Mouse (Mus musculus) hindbrain, embryonic 10.5 days (tissue): ENCODE data around the gene Dnase1. TPM values are rescaled to one million over a fixed set of nuclear protein-coding genes. Genes with fewer than 3 reads are reported as not detected.
A peak's percentile ranks its signal among the peaks of the same experiment; 100 is the strongest.
"Not testable (repeated sequence)": the region's sequence is repeated elsewhere in the genome, so short reads cannot be mapped to it uniquely, and the experiment has no call there.

Experiments
- DNase-seq: peaks from one replicate; pipeline ENCODE4 v3.0.0-alpha.2; 2017; ENCODE audit warnings: low spot score
- H3K27ac ChIP-seq: fragments of 300-500 bp; sonication (generic); 2 replicates; pipeline ENCODE4 v1.5.1; 2016; ENCODE audit warnings: mild to moderate bottlenecking, moderate library complexity
- H3K27me3 ChIP-seq: fragments of 300-500 bp; sonication (generic); 2 replicates; pipeline ENCODE4 v1.6.1; 2016; ENCODE audit warnings: mild to moderate bottlenecking; ENCODE audit not compliant: poor library complexity, insufficient read depth, severe bottlenecking
- H3K36me3 ChIP-seq: fragments of 300-500 bp; sonication (generic); 2 replicates; pipeline ENCODE4 v1.6.1; 2016; ENCODE audit warnings: mild to moderate bottlenecking, moderate library complexity
- H3K4me1 ChIP-seq: fragments of 300-500 bp; sonication (generic); replicated peaks from 2 replicates; pipeline ENCODE4 v1.6.1; 2016; ENCODE audit warnings: mild to moderate bottlenecking
- H3K4me3 ChIP-seq: fragments of 300-500 bp; sonication (generic); 2 replicates; pipeline ENCODE4 v1.5.1; 2016; ENCODE audit warnings: mild to moderate bottlenecking, moderate library complexity
- H3K9me3 ChIP-seq: fragments of 300-500 bp; sonication (generic); 2 replicates; pipeline ENCODE4 v1.6.1; 2016; ENCODE audit warnings: mild to moderate bottlenecking, moderate library complexity
- WGBS: fragments of 180-500 bp; shearing (Covaris S2); methylation state at CpG from one replicate; pipeline ENCODE4 v1.1.7; 2016; 5-methylcytosine and 5-hydroxymethylcytosine counted together
- polyA plus RNA-seq: library from polyadenylated mRNA; unstranded; fragments of >200 nt; fragmentation: Nextera tagmentation; extraction: Ambion mirVana; gene quantifications from 2 replicates; pipeline ENCODE4 v1.2.1, GENCODE M21; 2016

Dnase1 gene
- polyA plus RNA-seq, result 5.9 and 7.6 TPM in 2 replicates

DNA sequence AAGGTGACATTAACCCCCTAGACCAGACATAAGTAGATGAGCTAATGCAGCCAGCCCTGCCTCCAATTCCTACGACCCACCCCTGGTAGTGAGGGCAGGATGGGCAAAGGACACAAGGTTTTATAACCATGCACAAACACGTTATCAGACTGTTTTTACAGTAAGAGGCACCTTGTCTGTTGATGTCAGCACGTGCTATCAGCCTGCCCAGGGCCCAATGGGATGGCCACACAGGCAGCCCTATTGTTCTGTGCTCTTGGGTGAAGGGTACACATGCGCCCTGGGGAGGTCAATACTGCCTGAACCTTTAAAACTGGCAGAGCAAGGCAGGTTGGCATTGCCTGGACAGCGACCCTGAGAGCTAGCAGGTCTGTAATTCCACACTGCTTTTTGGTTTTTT is at the start of gene Dnase1:
TSS of gene Dnase1 (plus strand) at position 136 of the 400 bp plus-strand sequence.
- no peaks in the 10 kb centered on the region for H3K4me1 ChIP-seq
- H3K27me3 ChIP-seq, result no peaks in the 10 kb centered on the region
- no peak within 1 kb of the TSS for H3K4me3 ChIP-seq
- WGBS, result 86% methylated on average over 5 of the region's 5 CpGs
- H3K27ac ChIP-seq, result no peak within 1 kb of the TSS
- no peak for DNase-seq
- H3K9me3 ChIP-seq, result no peaks in the 10 kb centered on the region
- H3K36me3 ChIP-seq, result peaks cover 56% of the 10 kb centered on the region

DNA sequence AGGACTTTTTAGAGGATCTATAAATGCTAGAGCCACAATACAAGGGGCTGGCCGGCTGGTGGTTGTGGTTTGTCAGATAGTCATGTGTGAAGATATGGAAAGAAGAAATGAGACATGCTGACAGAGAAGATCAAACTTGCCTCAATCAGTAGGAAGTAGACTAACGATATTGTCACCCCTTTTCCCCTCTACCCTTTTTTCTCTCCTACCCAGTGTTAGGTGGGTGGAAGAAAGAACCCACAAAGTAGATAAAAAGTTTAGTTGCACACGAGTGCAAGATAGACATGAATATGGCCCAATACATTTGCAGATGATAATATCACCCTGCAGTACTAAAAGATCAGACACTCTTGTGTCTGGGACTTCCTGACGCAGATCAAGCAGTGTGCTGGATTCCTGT is 48.3 kb upstream of the Dnase1 start:
- WGBS, result 94% methylated on average over 4 of the region's 4 CpGs
- H3K36me3 ChIP-seq, result peaks cover 100% of the 10 kb centered on the region
- no peaks in the 10 kb centered on the region for H3K27me3 ChIP-seq
- no peak overlapping the region for H3K27ac ChIP-seq
- H3K9me3 ChIP-seq, result no peaks in the 10 kb centered on the region
- no peaks in the 10 kb centered on the region for H3K4me1 ChIP-seq
- no peak overlapping the region for H3K4me3 ChIP-seq
- no peak for DNase-seq

DNA sequence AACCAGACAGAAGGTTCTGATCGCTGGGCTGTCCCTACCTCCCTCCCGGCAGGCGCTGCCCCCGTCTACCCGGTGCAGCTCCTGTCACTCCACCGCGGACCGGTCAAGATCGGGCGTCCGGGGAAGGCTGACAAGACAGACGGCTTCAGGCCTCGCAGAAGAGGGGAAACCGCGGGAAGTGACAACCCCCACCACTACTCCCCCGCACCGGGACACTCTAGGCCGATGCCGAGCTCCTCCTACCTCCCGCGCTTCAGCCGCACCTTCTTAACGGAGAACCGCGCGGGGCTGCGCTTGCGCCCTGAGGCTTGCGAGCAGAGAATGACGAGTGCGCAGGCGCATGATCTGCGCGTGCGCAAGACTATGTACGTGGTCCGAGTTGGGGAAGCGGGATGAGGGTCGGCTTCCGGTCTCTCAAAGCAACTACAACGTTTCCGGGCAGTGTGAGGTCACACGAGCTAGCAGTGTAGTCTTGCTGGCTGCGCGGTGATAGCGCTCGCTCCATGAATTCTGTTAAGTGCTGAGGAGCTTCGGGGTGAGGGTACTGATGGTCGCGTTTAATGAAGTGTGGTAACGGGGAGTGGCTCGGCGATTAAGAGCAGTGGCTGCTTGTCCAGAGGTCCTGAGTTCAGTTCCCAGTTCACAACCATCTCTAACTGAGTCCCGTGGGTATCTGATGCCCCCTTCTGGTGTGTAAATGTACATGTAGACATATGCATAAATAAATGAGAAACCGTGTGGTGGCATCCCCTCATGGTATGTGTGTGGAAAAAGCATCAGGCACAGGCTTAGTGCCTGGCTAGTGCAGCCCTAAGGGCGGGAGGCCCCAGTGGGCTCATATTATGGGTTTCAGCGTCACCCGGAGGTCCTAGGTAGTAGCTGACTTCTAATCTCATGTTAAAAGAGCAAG is 33.0 kb upstream of the Dnase1 start, which contains the start of gene Slx4:
TSS of gene Slx4 (minus strand) at position 282 of the 910 bp plus-strand sequence.
- Histone ChIP-seq H3K27ac (peak within 1 kb of the TSS; percentile 91), H3K36me3 (peaks cover 27% of the 10 kb centered on the region), H3K4me1 (peaks cover 20% of the 10 kb centered on the region), H3K9me3 (peaks cover 7% of the 10 kb centered on the region; the same call in 1 of the 2 replicates), H3K4me3 (peak within 1 kb of the TSS; percentile 93), H3K27me3 (no peaks in the 10 kb centered on the region)
- DNase-seq, result peak; percentile 95
- 1% methylated on average over 58 of the region's 58 CpGs for WGBS

DNA sequence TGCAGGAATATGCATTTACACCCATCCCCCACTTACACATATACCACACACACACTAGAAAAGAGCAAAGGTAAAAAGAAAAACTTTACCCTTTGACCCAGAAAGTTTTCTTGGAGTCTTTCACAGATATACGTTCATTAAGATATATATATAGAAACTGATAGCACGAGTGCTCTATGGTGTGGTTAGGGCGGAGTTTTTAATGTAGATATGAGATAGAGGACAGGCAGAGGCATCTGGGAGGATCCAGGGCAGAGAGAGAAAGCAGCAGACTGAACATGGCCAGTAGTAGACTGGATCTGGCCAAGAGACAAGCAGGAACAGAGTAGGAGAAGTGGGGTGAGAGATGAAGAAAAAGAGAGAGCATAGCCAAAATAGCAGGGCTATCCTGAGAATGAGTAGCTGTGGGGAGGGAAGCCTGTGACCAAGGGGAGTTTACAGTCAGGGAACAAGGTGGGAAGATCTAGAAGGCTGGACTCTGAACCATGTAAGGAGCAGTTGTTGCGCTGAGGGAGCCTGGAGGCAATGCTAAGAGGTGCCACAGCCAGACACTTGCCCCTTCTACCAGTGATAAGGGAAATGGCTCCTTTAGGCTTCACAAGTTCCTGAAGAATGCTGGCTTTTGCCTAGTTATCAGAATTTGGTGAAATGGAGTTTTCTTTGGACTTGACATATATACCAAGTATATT is 23.7 kb upstream of the Dnase1 start:
- no peaks in the 10 kb centered on the region for H3K4me1 ChIP-seq
- 79% methylated on average over 4 of the region's 4 CpGs for WGBS
- H3K27me3 ChIP-seq, result no peaks in the 10 kb centered on the region
- no peak overlapping the region for H3K27ac ChIP-seq
- peaks cover 10% of the 10 kb centered on the region for H3K9me3 ChIP-seq
- no peak for DNase-seq
- no peak overlapping the region for H3K4me3 ChIP-seq
- H3K36me3 ChIP-seq, result no peaks in the 10 kb centered on the region

DNA sequence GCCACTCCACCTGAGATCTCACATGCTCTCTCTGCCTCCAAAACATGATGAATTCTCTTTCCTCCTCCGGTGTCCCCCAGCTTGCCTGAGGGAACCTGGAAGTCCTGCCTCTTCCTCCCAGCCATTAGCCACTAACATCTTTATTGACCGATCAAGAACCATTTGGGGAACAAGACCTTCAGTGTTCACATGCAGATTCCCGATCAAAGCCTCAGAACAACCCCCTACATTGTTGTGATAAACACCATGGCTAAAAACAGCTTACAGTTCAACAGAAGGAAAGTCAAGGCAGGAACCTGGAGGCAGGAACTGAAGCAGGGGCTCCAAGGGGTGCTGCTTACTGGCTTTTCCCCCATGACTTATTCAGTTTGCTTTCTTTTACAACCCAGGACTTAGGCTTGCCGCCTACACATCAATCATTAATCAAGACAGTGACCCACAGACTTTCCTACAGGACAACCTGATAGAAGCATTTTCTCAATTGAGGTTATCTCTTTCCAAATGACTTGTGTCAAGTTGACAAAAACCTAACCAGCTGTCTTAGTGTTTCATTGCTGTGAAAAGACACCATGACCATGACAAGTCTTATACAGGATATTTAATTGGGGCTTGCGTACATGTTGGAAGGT is 22.6 kb upstream of the Dnase1 start:
- no peak for DNase-seq
- 82% methylated on average over 5 of the region's 5 CpGs for WGBS
- Histone ChIP-seq H3K27me3 (no peaks in the 10 kb centered on the region), H3K9me3 (peaks cover 10% of the 10 kb centered on the region), H3K27ac (no peak overlapping the region), H3K36me3 (no peaks in the 10 kb centered on the region), H3K4me3 (no peak overlapping the region), H3K4me1 (no peaks in the 10 kb centered on the region)

DNA sequence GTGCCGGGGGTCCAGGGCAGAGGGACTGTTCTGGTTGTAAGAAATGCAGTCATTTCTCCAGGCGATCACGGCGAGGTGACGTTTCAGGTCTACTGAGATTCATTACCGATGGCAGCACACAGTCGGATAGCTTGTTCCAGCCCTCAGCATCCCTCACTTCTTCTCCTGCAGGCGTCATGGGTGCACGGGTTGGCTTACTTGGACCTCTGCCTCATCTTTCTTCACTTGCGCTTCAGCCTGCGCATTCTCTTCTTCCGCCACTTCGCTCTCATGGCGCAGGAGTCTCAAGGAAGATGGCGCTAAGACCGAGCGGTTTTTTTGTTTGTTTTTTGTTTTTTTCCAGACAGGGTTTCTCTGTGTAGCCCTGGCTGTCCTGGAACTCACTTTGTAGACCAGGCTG is 20.0 kb upstream of the Dnase1 start:
- not testable (repeated sequence) for H3K4me3 ChIP-seq, H3K27me3 ChIP-seq, DNase-seq, H3K9me3 ChIP-seq, H3K36me3 ChIP-seq, H3K27ac ChIP-seq, H3K4me1 ChIP-seq
- WGBS, result 82% methylated on average over 17 of the region's 17 CpGs

DNA sequence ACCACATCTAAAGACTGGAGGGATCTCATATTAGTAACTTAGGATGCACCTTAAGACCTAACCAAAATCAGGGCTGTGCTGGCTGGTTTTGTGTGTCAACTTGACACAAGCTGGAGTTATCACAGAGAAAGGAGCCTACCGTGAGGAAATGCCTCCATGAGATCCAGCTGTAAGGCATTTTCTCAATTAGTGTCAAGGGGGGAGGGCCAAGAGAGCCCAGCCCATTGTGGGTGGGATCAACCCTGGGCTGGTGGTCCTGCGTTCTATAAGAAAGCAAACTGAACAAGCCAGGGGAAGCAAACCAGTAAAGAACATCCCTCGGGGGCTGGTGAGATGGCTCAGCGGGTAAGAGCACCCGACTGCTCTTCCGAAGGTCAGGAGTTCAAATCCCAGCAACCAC is 19.3 kb upstream of the Dnase1 start:
- not testable (repeated sequence) for H3K27ac ChIP-seq, H3K4me1 ChIP-seq, H3K4me3 ChIP-seq, H3K27me3 ChIP-seq, H3K9me3 ChIP-seq, DNase-seq, H3K36me3 ChIP-seq
- WGBS, result 71% methylated on average over 6 of the region's 6 CpGs

DNA sequence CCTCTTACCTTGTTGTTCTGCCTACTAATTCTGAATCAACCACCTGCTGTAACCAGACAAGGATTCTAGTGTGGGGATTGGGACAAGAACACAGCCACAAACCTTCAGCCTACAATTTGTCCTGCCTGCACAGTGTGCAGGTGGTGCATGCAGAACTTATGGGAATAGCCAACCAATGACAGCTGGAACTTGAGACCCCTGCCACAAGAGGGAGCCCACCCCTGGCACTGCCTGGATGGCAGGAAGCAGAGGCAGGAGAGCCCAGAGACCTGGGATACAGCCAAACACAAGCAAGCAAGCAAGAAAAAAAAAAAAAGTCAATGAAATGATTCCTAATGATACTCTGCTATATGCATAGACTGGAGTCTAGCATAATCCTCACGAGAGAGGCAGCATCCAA is 15.5 kb upstream of the Dnase1 start:
- Histone ChIP-seq H3K27ac (no peak overlapping the region), H3K4me1 (no peaks in the 10 kb centered on the region), H3K36me3 (no peaks in the 10 kb centered on the region), H3K4me3 (no peak overlapping the region), H3K9me3 (no peaks in the 10 kb centered on the region), H3K27me3 (no peaks in the 10 kb centered on the region)
- 91% methylated on average over 1 of the region's 1 CpGs for WGBS
- DNase-seq, result no peak

DNA sequence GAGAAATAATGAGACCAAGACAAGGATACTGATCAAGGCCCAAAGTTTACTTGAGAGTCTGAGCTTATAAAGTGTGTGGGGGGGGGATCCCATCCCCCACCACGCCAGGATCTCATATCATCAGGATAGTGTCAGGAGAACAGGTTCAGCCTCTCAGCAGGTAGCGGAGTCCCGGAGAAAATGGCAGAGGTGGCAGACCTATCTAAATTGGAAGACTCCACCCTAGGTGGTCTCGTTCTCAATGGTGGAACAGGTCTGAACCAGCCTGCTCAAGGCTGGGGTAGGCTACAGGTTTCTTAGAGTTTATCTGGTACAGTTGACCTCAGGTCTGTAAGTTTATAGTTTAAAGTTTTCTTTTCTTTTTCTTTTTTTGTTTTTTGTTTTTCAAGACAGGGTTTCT is 14.0 kb upstream of the Dnase1 start:
- no peaks in the 10 kb centered on the region for H3K36me3 ChIP-seq
- no peak for DNase-seq
- H3K9me3 ChIP-seq, result no peaks in the 10 kb centered on the region
- no peaks in the 10 kb centered on the region for H3K4me1 ChIP-seq
- no peak overlapping the region for H3K4me3 ChIP-seq
- WGBS, result 78% methylated on average over 4 of the region's 4 CpGs
- no peak overlapping the region for H3K27ac ChIP-seq
- H3K27me3 ChIP-seq, result no peaks in the 10 kb centered on the region

DNA sequence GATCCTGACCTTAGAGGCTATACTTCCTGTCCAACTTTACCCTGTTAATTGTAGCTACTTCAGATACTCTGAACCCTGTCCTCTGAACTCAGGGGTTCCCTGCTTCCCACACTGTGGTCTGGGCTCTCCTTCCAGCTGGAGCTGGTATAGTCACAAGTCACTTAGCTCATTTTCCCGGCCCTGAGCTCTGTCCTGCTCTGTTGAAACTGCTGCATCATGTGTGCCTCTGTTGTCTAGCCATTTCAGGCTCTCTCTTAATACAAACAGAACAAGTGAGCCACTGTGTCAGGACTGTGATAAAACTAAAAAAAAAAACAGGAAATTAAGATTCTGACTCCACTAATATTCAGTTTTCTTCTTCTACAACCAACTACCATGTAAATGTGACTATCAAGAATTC is 10.1 kb upstream of the Dnase1 start:
- Histone ChIP-seq H3K27me3 (no peaks in the 10 kb centered on the region), H3K9me3 (peaks cover 7% of the 10 kb centered on the region; the same call in 1 of the 2 replicates), H3K36me3 (no peaks in the 10 kb centered on the region), H3K4me3 (no peak overlapping the region), H3K4me1 (no peaks in the 10 kb centered on the region), H3K27ac (no peak overlapping the region)
- 80% methylated on average over 1 of the region's 1 CpGs for WGBS
- DNase-seq, result no peak

DNA sequence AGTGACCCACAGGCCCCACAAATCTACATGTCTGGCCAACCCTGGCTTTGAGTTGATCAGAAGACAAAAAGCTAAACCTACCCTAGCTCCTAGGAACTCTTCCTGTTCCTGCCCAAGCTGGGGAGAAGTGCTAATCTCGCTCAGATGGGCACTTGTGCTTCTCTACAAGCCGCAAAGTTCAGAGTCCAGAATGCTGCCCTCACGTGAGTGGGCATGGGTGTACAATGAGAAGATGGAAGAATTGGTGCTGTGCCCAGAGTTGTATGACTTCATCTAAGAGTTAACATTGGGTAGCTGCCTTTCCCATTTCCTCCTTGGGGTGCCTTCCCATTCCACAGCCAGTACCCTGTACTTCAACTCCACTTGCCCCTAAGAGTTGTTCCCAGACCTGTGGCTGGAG is 9.5 kb upstream of the Dnase1 start:
- no peaks in the 10 kb centered on the region for H3K36me3 ChIP-seq
- 78% methylated on average over 3 of the region's 3 CpGs for WGBS
- no peak for DNase-seq
- H3K4me3 ChIP-seq, result no peak overlapping the region
- no peak overlapping the region for H3K27ac ChIP-seq
- no peaks in the 10 kb centered on the region for H3K27me3 ChIP-seq
- H3K9me3 ChIP-seq, result peaks cover 7% of the 10 kb centered on the region; the same call in 1 of the 2 replicates
- H3K4me1 ChIP-seq, result no peaks in the 10 kb centered on the region

DNA sequence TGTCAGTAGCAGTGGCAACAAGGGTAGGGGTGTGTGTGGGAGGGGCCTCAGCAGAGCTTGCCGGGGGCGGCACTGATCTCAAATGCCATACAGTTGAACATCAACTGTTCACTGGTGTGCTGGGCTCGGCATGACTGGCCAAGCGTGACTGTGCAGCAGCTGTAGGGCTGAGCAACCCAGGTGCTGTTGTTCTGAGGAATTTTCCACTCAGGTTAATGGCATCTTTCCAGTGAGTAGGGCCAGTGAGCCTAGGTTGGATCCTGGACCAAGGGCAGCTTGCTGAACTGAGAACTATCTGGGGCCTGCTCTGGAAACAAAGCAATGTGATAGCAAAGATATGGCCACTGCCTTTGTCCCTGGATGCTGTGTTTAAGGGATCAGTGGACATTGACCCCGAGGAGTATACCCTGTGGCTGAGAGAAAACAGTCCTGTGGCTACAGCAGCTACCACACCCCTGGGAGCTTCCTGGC is 7.3 kb upstream of the Dnase1 start:
- H3K27ac ChIP-seq, result peak overlapping the region; percentile 6; the same call in 1 of the 2 replicates
- no peak for DNase-seq
- 79% methylated on average over 5 of the region's 5 CpGs for WGBS
- no peaks in the 10 kb centered on the region for H3K4me1 ChIP-seq
- H3K27me3 ChIP-seq, result no peaks in the 10 kb centered on the region
- H3K4me3 ChIP-seq, result no peak overlapping the region
- peaks cover 7% of the 10 kb centered on the region; the same call in 1 of the 2 replicates for H3K9me3 ChIP-seq
- H3K36me3 ChIP-seq, result no peaks in the 10 kb centered on the region
